Mouse (Mus musculus): ENCODE data around the gene Zscan4-ps1. TPM values are rescaled to one million over a fixed set of nuclear protein-coding genes. Genes with fewer than 3 reads are reported as not detected.

Zscan4-ps1 gene
- polyA plus RNA-seq (2017; shearing (Covaris generic)): not detected

GRCm38 (mm10) chr7:11069591-11069990 is at the start of gene Zscan4-ps1:
Zscan4-ps1 (minus strand) TSS chr7:11069691.

Other genes with a start within 250 kb of the Zscan4-ps1 start
- not detected for gene Zscan4b, start 164.6 kb downstream of the Zscan4-ps1 start, polyA plus RNA-seq (2017; shearing (Covaris generic))
- not detected for gene Zscan4c, start 63.9 kb downstream of the Zscan4-ps1 start, polyA plus RNA-seq (2017; shearing (Covaris generic))
- gene Zscan4d, start 96.5 kb upstream of the Zscan4-ps1 start, polyA plus RNA-seq (2017; shearing (Covaris generic)): not detected
- gene Zscan4e, start 241.0 kb upstream of the Zscan4-ps1 start, polyA plus RNA-seq (2017; shearing (Covaris generic)): not detected

All from CD4-positive, CD25-positive, alpha-beta regulatory T cell, adult 9 weeks (primary cell).